Mouse (Mus musculus) cerebellum, adult 11-12 months (tissue): ENCODE measurements at regions not wholly inside any gene's neighbourhood (a gene's known extent, or its start where the extent isn't known, plus 50 kb on each side); places are given as distances from the start of the nearest gene placed in this dataset.

Experiments
- DNase-seq: peaks from one replicate; pipeline ENCODE4 v3.0.0; 2022

GRCm38 (mm10) chr2:50518371-50519128 lies 221.9 kb upstream of the Mmadhc start:
- DNase-seq, result no peak

- DNase-seq, result no peak
Measured at GRCm38 (mm10) chr2:50513276-50513675, 216.7 kb upstream of the Mmadhc start.

GRCm38 (mm10) chr2:50498713-50499112 lies 202.1 kb upstream of the Mmadhc start:
- DNase-seq, result no peak

GRCm38 (mm10) chr2:50496057-50496433 lies 199.4 kb upstream of the Mmadhc start:
- no peak for DNase-seq

GRCm38 (mm10) chr2:50495141-50496056 lies 198.8 kb upstream of the Mmadhc start:
- no peak for DNase-seq

GRCm38 (mm10) chr2:50493597-50494335 lies 197.2 kb upstream of the Mmadhc start:
- DNase-seq, result no peak

GRCm38 (mm10) chr2:50463799-50464198 lies 167.2 kb upstream of the Mmadhc start:
- no peak for DNase-seq

GRCm38 (mm10) chr2:50462378-50462777 lies 165.8 kb upstream of the Mmadhc start:
- no peak for DNase-seq

GRCm38 (mm10) chr2:50456654-50457053 lies 160.1 kb upstream of the Mmadhc start:
- DNase-seq, result no peak

- no peak for DNase-seq
Measured at GRCm38 (mm10) chr2:50448117-50448516, 151.5 kb upstream of the Mmadhc start.

- no peak for DNase-seq
Measured at GRCm38 (mm10) chr2:50445963-50446485, 149.4 kb upstream of the Mmadhc start.

GRCm38 (mm10) chr2:50440333-50440732 lies 143.7 kb upstream of the Mmadhc start:
- no peak for DNase-seq

- DNase-seq, result no peak
Measured at GRCm38 (mm10) chr2:50433166-50433565, 136.6 kb upstream of the Mmadhc start.

GRCm38 (mm10) chr2:50425151-50425550 lies 128.6 kb upstream of the Mmadhc start:
- no peak for DNase-seq

- no peak for DNase-seq
Measured at GRCm38 (mm10) chr2:50419648-50420047, 123.0 kb upstream of the Mmadhc start.

- no peak for DNase-seq
Measured at GRCm38 (mm10) chr2:50417643-50418042, 121.0 kb upstream of the Mmadhc start.

GRCm38 (mm10) chr2:50417135-50417534 lies 120.5 kb upstream of the Mmadhc start:
- no peak for DNase-seq

- DNase-seq, result no peak
Measured at GRCm38 (mm10) chr2:50416056-50416455, 119.5 kb upstream of the Mmadhc start.

GRCm38 (mm10) chr2:50405932-50406331 lies 109.3 kb upstream of the Mmadhc start:
- DNase-seq, result no peak

- DNase-seq, result no peak
Measured at GRCm38 (mm10) chr2:50403106-50403505, 106.5 kb upstream of the Mmadhc start.

- DNase-seq, result no peak
Measured at GRCm38 (mm10) chr2:50398576-50398975, 102.0 kb upstream of the Mmadhc start.

- no peak for DNase-seq
Measured at GRCm38 (mm10) chr2:50377609-50378413, 81.2 kb upstream of the Mmadhc start.
